Mouse (Mus musculus) G1E-ER4 (cell line): ENCODE data around the gene Pdgfd. TPM values are rescaled to one million over a fixed set of nuclear protein-coding genes. Genes with fewer than 3 reads are reported as not detected.

Experiments used
- GATA1 ChIP-seq: IDR thresholded peaks from one replicate; pipeline ENCODE4 v1.8.0; 2012; ENCODE audit warnings: low read length, inconsistent platforms
- polyA plus RNA-seq: library from polyadenylated mRNA; stranded (reverse); fragments of >175 nt; gene quantifications from 2 replicates; pipeline ENCODE4 v1.2.3, GENCODE M21; 2012

Gene Pdgfd
- polyA plus RNA-seq, 1 experiment: not detected

GRCm38 (mm10) chr9:6286770-6287169 lies 118.4 kb downstream of the Pdgfd start:
- TF ChIP-seq GATA1: no peak

GRCm38 (mm10) chr9:6289211-6289696 lies 120.9 kb downstream of the Pdgfd start:
- TF ChIP-seq GATA1: no peak

DNA sequence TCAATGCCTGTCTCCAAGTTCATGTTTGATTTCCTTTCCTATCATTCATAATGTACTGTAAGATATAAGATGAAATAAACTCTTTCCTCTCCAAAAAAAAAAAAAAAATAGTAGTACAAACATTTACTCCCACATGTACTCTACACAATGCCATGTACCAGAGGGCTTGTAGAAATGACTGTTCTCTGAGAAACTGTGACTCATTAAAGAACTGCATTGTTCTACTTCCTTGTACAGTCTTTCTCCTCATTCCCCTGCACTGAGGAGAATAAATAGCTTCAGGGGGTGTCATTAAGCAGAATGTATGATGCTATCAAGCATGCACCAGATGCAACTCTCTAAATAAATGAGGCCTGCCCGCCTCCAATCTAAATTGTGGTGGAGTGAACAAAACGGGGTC lies 130.2 kb downstream of the Pdgfd start:
- TF ChIP-seq GATA1: no peak

- TF ChIP-seq GATA1: no peak
Measured at GRCm38 (mm10) chr9:6302050-6302449, 133.7 kb downstream of the Pdgfd start.

GRCm38 (mm10) chr9:6304590-6304989 lies 136.2 kb downstream of the Pdgfd start:
- no peak for TF ChIP-seq GATA1

GRCm38 (mm10) chr9:6305847-6306246 lies 137.5 kb downstream of the Pdgfd start:
- no peak for TF ChIP-seq GATA1

DNA sequence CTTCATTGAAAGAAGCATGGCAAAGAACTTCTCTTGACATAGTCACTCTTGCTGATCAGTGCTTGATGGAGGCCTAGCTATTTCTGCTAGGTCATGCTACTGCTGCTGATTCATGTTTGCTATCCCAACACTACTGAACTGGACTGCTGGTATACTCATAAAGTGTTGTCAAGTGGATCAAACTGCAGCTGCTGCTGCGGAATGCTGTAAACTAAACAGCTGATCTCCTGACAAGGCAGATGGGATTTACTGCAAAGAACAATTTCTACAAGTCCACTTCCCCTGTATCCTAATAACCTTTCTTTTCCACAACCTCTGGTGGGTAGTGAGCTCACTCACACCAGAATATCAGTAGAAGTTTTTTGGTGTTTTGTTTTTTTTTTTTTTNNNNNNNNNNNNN lies 148.7 kb downstream of the Pdgfd start:
- TF ChIP-seq GATA1: no peak

DNA sequence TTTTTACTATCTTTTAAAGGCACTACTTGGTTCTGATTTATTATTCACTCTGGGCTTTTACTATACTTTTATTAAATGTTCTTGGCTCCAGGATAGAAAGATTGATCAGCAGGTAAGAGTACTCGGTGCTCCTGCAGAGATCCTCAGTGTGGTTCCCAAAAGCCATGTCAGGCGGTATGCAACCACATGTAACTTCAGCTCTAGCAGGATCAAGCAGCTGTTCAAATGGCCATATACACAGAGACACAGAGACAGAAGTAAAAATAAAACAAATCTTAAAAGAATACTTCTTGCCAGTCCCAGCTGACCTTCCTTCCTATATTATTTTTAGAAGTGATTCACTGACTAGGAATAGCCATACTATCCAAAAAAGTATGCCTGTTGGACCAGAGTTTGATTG lies 157.0 kb downstream of the Pdgfd start:
- no peak for TF ChIP-seq GATA1

- no peak for TF ChIP-seq GATA1
Measured at GRCm38 (mm10) chr9:6333499-6333898, 165.1 kb downstream of the Pdgfd start.

DNA sequence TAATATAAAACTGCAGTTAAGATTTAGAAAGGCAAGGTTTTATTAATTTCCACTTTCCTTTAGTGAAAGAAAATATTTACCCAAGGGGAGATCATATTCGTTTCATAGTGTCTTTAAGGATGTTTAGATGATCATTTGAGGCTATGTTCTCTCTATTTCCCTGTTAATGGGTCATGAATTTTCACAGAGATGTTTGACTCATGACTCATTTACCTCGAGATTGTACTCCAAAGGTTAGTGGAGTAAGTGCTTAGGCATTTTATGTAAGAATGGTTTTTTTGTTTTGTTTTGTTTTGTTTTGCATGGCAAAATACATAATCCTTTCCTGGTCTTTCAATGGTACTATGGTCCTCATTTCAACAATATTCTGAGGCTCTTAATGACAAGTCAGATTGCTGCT lies 167.9 kb downstream of the Pdgfd start:
- TF ChIP-seq GATA1: no peak

GRCm38 (mm10) chr9:6337891-6338290 lies 169.5 kb downstream of the Pdgfd start:
- no peak for TF ChIP-seq GATA1

GRCm38 (mm10) chr9:6338344-6338743 lies 170.0 kb downstream of the Pdgfd start:
- no peak for TF ChIP-seq GATA1

- TF ChIP-seq GATA1: no peak
Measured at GRCm38 (mm10) chr9:6339394-6339793, 171.0 kb downstream of the Pdgfd start.

- TF ChIP-seq GATA1: no peak
Measured at GRCm38 (mm10) chr9:6340750-6341149, 172.4 kb downstream of the Pdgfd start.

- TF ChIP-seq GATA1: no peak
Measured at GRCm38 (mm10) chr9:6342854-6343253, 174.5 kb downstream of the Pdgfd start.

- no peak for TF ChIP-seq GATA1
Measured at GRCm38 (mm10) chr9:6344514-6344913, 176.1 kb downstream of the Pdgfd start.

GRCm38 (mm10) chr9:6344924-6345323 lies 176.5 kb downstream of the Pdgfd start:
- TF ChIP-seq GATA1: no peak

GRCm38 (mm10) chr9:6345366-6345765 lies 177.0 kb downstream of the Pdgfd start:
- no peak for TF ChIP-seq GATA1
